Mouse (Mus musculus) ES-E14 (cell line): ENCODE data around the gene Rcn1. TPM values are rescaled to one million over a fixed set of nuclear protein-coding genes. Genes with fewer than 3 reads are reported as not detected.

Source experiments
- DNase-seq: peaks from one replicate; pipeline ENCODE4 v3.0.0-alpha.2; 2013; ENCODE audit warnings: low read depth, low spot score
- H3K27ac ChIP-seq: 2 replicates; pipeline ENCODE4 v1.5.1; 2012; ENCODE audit warnings: low read depth, mild to moderate bottlenecking, low read length, moderate library complexity, mixed read lengths; ENCODE audit not compliant: poor library complexity, insufficient read depth, severe bottlenecking
- H3K36me3 ChIP-seq: 2 replicates; pipeline ENCODE4 v1.6.1; 2012; ENCODE audit warnings: mild to moderate bottlenecking, low read length, moderate library complexity, mixed read lengths; ENCODE audit not compliant: control insufficient read depth, poor library complexity, insufficient read depth, severe bottlenecking
- H3K4me1 ChIP-seq, 2 experiments: fragments of 150-350 bp in 1 of 2; sonication (generic) in 1 of 2; 2 replicates each; pipeline ENCODE4 v1.6.1; 2012; ENCODE audit warnings: low read length in 2 of 2, mild to moderate bottlenecking in 1 of 2, mixed read lengths in 1 of 2; ENCODE audit not compliant: control insufficient read depth in 2 of 2, insufficient read depth in 2 of 2, poor library complexity in 1 of 2
- H3K4me3 ChIP-seq, 2 experiments: fragments of 150-350 bp in 1 of 2; sonication (generic) in 1 of 2; 2 replicates each; pipeline ENCODE4 v1.5.1; 2012; ENCODE audit warnings: low read length in 2 of 2, low read depth in 1 of 2, mild to moderate bottlenecking in 1 of 2, mixed read lengths in 1 of 2; ENCODE audit not compliant: insufficient read depth in 1 of 2, poor library complexity in 1 of 2, severe bottlenecking in 1 of 2
- H3K9ac ChIP-seq: 2 replicates; pipeline ENCODE4 v1.6.1; 2012; ENCODE audit warnings: low read depth, mild to moderate bottlenecking, low read length, mixed read lengths; ENCODE audit not compliant: poor library complexity, insufficient read depth, severe bottlenecking
- H3K9me3 ChIP-seq: fragments of 150-350 bp; sonication (generic); 2 replicates; pipeline ENCODE4 v1.6.1; 2012; ENCODE audit warnings: low read depth, mild to moderate bottlenecking, low read length; ENCODE audit not compliant: control insufficient read depth, insufficient read depth
- CHD2 ChIP-seq: IDR thresholded peaks from 2 replicates; pipeline ENCODE4 v1.6.1; 2014; ENCODE audit warnings: mild to moderate bottlenecking, low read depth, low read length, inconsistent platforms
- HCFC1 ChIP-seq: IDR thresholded peaks from 2 replicates; pipeline ENCODE4 v1.6.1; 2012; ENCODE audit warnings: low read length, inconsistent platforms, borderline replicate concordance; ENCODE audit not compliant: insufficient read depth
- MAFK ChIP-seq: IDR thresholded peaks from 2 replicates; pipeline ENCODE4 v1.6.1; 2014; ENCODE audit warnings: mild to moderate bottlenecking, low read depth, low read length, inconsistent platforms; ENCODE audit not compliant: insufficient read depth
- ZC3H11A ChIP-seq: IDR thresholded peaks from 2 replicates; pipeline ENCODE4 v1.6.1; 2012; ENCODE audit warnings: low read depth, mild to moderate bottlenecking, inconsistent platforms, low read length, borderline replicate concordance
- ZNF384 ChIP-seq: IDR thresholded peaks from 2 replicates; pipeline ENCODE4 v1.6.1; 2012; ENCODE audit warnings: low read depth, low read length, inconsistent platforms
- in situ Hi-C, 2 experiments: fragments of 600-800 bp; cut with MboI; formaldehyde crosslinking; loops; one replicate each; pipeline ENCODE4 v1.15.1; 2025; ENCODE audit warnings: low sequenced_read_pairs in 2 of 2, inconsistent platforms in 1 of 2; ENCODE audit not compliant: unreplicated experiment in 2 of 2
- total RNA-seq: library from RNA; depleted of rRNA; stranded (reverse); fragments of 300-350 nt; gene quantifications from 2 replicates; pipeline ENCODE4 v1.2.3, GENCODE M21; 2012; rRNA removed

Rcn1 gene
- 71.1 and 73.6 TPM in 2 replicates for total RNA-seq

- Histone ChIP-seq H3K9ac (peak within 1 kb of the TSS; percentile 84), H3K4me3 (peak within 1 kb of the TSS; percentile 71 to 84), H3K36me3 (peaks cover 2% of the 10 kb centered on the region; the same call in 1 of the 2 replicates), H3K9me3 (no peaks in the 10 kb centered on the region), H3K27ac (no peak within 1 kb of the TSS; the same call in 1 of the 2 replicates), H3K4me1 (peaks cover 8 to 23% of the 10 kb centered on the region in 2 experiments)
- peak; percentile 70 for DNase-seq
- TF ChIP-seq CHD2, result no peak
- no peak for TF ChIP-seq ZNF384
- no peak for TF ChIP-seq HCFC1
- TF ChIP-seq ZC3H11A, result no peak
- TF ChIP-seq MAFK, result no peak
- in situ Hi-C loops, result no loop called here
Measured at GRCm38 (mm10) chr2:105399085-105399891, at the start of gene Rcn1. Gene Rcn1, minus strand, starts transcription at chr2:105399319.

- TF ChIP-seq MAFK (no peak), ZNF384 (no peak), ZC3H11A (no peak), CHD2 (no peak), HCFC1 (no peak)
- no peak overlapping the region for H3K9ac ChIP-seq
- in situ Hi-C loops, result no loop called here
- peak; percentile 52 for DNase-seq
- no peaks in the 10 kb centered on the region for H3K4me1 ChIP-seq
- no peaks in the 10 kb centered on the region for H3K9me3 ChIP-seq
- no peak overlapping the region for H3K4me3 ChIP-seq
- no peak overlapping the region for H3K27ac ChIP-seq
- no peaks in the 10 kb centered on the region for H3K36me3 ChIP-seq
Measured at GRCm38 (mm10) chr2:105444072-105444471, 45.0 kb upstream of the Rcn1 start.

DNA sequence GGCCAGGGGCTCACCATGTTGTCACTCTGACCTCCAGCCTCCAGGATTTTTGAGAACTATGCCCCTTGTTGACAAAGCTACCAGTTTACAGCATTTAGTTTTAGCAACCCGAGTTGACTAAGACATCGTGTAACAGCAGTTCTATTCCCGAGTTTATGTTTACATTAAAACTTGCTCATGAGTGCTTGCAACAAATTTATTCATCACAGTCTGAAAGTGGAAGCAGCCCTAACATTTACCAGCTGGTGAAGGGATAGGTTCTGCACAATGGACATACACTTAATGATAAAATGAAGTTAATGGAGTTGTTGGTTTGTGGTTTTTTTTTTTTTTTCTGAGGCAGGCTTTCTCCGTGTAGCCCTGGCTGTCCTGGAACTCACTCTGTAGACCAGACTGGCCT lies 39.9 kb upstream of the Rcn1 start:
- Histone ChIP-seq H3K9ac (no peak overlapping the region), H3K4me1 (no peaks in the 10 kb centered on the region), H3K9me3 (no peaks in the 10 kb centered on the region), H3K27ac (no peak overlapping the region), H3K36me3 (no peaks in the 10 kb centered on the region), H3K4me3 (no peak overlapping the region)
- in situ Hi-C loops, result no loop called here
- DNase-seq, result no peak
- TF ChIP-seq CHD2 (no peak), MAFK (no peak), ZNF384 (no peak), HCFC1 (no peak), ZC3H11A (no peak)

DNA sequence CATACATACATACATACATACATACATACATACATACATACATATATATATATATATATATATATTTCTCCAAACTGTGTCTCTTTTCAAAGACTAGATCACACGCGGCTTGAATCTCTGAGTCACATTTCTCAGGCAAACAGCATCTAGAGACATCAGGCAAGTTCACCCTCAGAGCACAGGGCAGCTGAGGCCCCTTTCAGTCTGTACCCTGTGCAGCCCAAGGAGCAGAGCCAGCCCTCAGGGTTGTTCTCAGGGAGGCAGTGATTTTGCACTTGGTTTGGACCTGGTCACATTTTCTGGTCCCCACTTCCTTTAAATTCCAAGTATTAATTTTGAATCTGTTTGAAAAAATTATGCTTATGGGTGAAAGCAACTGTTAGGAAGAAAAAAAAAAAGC lies 39.4 kb upstream of the Rcn1 start:
- TF ChIP-seq MAFK (no peak), ZNF384 (no peak), ZC3H11A (no peak), HCFC1 (no peak), CHD2 (no peak)
- in situ Hi-C loops, result no loop called here
- Histone ChIP-seq H3K9ac (no peak overlapping the region), H3K27ac (no peak overlapping the region), H3K4me1 (no peaks in the 10 kb centered on the region), H3K9me3 (no peaks in the 10 kb centered on the region), H3K4me3 (no peak overlapping the region), H3K36me3 (no peaks in the 10 kb centered on the region)
- DNase-seq, result no peak
